Mouse (Mus musculus): ENCODE measurements around the gene Apoc1.
"Not testable (repeated sequence)": the region's sequence is repeated elsewhere in the genome, so short reads cannot be mapped to it uniquely, and the experiment has no call there.

Gene Apoc1

GRCm38 (mm10) chr7:19705271-19705670 lies 12.8 kb upstream of the Apoc1 start:
- no peak for DNase-seq (ENCODE audit: low read depth, low spot score)

- no peak for DNase-seq (ENCODE audit: low read depth, low spot score)
Observed at GRCm38 (mm10) chr7:19704475-19704874, 12.0 kb upstream of the Apoc1 start.

DNA sequence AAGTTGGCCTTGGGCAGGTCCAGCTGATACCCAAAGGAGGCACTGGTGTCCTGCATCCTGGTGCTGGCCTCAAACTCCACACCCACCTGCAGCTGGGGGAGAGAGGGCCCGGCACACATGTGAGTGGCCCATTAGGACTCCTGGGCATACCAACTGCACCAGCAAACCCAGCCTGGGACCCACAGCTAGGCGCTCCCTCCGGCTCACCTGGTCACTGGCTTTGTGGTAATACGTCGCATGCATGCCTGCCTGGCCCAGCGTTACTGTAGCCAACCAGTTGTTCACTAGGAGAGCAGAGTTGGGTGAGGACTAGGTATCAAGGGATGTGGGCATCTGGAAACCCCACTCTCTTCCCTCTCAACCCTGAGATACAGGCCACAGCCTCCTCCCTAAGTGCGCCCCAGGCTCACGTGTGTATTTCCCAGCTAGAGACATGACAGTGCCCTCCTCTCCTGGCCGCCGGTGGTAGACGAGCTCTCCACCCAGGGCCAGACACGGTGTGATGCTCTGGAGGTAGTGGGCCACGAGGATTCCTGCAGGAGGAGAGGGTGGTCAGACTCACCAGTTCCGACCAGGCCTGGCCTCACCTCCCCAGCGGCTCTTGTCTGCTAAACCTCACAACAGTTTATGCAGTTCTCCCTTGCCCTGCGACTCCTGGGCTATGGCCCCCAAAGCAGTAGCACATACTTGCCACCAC lies 10.5 kb upstream of the Apoc1 start:
- DNase-seq (ENCODE audit: low read depth, low spot score), result no peak

DNA sequence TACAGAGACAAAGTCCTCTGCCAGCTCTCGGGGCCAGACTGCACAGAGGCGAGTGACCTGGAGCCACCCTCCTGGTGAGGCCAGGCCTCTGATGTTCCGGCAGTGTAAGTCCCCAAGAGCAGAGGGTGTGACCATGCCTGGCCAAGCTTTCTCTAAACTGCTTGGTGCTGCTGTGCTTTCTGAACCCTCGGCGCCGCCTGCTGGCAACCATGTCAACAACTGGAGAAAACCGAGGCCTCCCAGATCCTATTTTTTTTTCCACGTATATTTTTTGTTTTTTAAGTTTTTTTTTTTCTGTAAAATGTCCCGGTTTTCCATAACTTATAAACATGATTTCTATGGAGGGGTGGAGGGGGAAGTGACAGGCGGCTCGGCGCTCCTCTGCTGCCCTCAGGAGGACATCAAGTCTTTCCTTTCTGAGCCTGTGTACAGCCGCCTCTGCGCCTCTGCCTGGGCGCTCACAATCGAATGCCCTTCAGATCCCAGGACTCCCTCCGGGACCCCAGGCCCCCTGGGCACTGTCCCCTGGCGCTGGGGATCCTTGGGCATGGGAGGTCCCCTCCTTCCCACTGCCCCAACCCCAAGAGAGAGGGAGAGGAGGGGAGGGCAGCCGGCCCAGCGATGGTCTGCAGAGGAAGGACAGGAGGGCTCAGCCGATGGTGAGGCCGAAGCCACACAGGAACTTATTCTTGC lies 8.8 kb upstream of the Apoc1 start:
- DNase-seq (ENCODE audit: low read depth, low spot score), result peak; percentile 56

GRCm38 (mm10) chr7:19700299-19701068 lies 8.0 kb upstream of the Apoc1 start:
- DNase-seq (ENCODE audit: low read depth, low spot score), result no peak

- DNase-seq (ENCODE audit: low read depth, low spot score), result no peak
Observed at GRCm38 (mm10) chr7:19699827-19700148, 7.3 kb upstream of the Apoc1 start.

- no peak for DNase-seq (ENCODE audit: low read depth, low spot score)
Observed at GRCm38 (mm10) chr7:19698907-19699826, 6.7 kb upstream of the Apoc1 start, which contains the start of gene Apoe. Gene Apoe, minus strand, starts transcription at chr7:19699188.

- no peak for DNase-seq (ENCODE audit: low read depth, low spot score)
Observed at GRCm38 (mm10) chr7:19697949-19698906, 5.8 kb upstream of the Apoc1 start.

DNA sequence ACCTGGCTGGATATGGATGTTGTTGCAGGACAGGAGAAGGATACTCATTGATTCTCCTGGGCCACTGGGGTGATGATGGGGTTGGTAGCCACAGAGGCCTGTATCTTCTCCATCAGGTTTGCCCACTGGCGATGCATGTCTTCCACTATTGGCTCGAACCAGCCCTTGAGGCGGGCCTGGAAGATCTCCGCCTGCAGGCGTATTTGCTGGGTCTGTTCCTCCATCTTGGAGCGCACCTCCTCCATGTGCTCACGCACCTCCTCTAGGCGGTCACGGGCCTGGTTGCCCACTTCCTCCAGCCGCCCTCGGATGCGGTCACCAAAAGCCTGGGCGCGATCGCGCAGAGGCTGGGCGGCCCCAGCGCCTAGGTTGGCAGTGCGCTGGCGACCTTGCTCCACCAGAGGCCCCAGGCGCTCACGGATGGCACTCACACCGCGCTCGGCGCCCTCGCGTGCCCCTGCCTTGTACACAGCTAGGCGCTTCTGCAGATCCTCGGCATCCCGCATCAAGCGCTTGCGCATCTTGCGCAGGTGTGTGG lies 3.9 kb upstream of the Apoc1 start:
- no peak for DNase-seq (ENCODE audit: low read depth, low spot score)

DNA sequence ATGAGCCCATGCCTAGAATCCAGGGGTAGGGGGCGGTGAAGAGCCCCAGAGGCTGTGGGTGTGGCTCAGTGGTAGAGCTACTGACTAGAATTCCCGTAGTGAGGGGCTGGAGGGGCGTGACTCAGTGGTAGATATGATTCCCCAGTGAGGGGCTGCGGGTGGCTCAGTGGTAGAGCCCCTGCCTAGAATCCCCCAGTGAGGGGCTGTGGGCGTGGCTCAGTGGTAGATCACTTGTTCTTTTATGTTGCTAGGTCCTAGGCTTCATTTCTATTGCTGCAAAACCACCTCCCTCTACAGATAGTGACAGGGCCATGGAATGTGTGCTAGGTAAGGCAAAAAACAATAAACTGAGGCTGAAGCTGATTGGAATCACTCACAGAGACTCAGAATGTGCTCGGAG lies 3.4 kb upstream of the Apoc1 start:
- DNase-seq (ENCODE audit: low read depth, low spot score), result no peak

- no peak for DNase-seq (ENCODE audit: low read depth, low spot score)
Observed at GRCm38 (mm10) chr7:19695213-19695594, 2.7 kb upstream of the Apoc1 start.

- DNase-seq (ENCODE audit: low read depth, low spot score), result no peak
Observed at GRCm38 (mm10) chr7:19694336-19695212, 2.1 kb upstream of the Apoc1 start.

DNA sequence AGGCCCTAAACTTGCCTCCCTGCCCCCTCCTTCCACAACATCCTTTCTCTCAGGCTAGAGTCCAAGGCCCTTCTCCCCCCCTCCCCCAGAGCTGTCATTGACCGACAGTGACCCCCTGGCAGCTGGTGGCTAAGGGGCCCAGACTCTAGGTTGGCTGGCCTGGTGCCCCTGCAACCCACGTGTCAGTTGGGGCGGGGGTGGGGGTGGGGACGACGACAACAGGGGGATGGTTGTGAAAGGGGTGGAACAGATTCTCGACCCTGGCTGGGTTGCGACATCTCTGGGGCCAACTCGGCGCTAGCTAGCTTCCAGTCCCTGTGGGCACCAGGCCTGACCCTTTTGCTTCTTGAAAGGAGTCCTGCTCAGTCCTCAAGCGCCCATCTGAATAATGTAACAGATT lies 961 bp upstream of the Apoc1 start:
- peak; percentile 72 for DNase-seq (ENCODE audit: low read depth, low spot score)

- no peak for DNase-seq (ENCODE audit: low read depth, low spot score)
Observed at GRCm38 (mm10) chr7:19691434-19691833, 1.0 kb downstream of the Apoc1 start.

- DNase-seq (ENCODE audit: low read depth, low spot score), result no peak
Observed at GRCm38 (mm10) chr7:19690845-19691244, 1.6 kb downstream of the Apoc1 start.

GRCm38 (mm10) chr7:19688611-19689010 lies 3.8 kb downstream of the Apoc1 start:
- no peak for DNase-seq (ENCODE audit: low read depth, low spot score)

DNA sequence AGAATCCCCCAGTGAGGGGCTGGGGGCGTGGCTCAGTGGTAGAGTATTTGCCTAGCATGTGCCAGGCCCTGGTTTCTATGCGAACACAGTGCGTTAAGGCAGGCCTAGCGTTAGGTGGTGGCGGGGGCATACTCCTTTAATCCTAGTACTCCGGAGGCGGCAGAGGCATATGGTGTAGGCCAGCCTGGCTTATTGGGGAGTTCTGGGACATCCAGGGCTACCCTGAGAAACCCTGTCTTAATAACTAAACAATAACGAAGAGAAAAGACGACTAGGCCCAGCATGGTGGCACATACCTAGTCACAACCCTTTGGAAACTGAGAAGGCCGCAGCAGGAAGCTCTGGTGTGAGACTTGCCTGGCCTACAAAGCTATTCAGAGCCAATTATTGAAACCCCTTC lies 4.4 kb downstream of the Apoc1 start:
- DNase-seq (ENCODE audit: low read depth, low spot score), result no peak

GRCm38 (mm10) chr7:19686927-19687583 lies 5.4 kb downstream of the Apoc1 start:
- DNase-seq (ENCODE audit: low read depth, low spot score), result not testable (repeated sequence)

GRCm38 (mm10) chr7:19686521-19686920 lies 5.9 kb downstream of the Apoc1 start:
- DNase-seq (ENCODE audit: low read depth, low spot score), result no peak
